Mouse (Mus musculus) limb, embryonic 14.5 days (tissue): ENCODE measurements at regions not wholly inside any gene's neighbourhood (a gene's known extent, or its start where the extent isn't known, plus 50 kb on each side); places are given as distances from the start of the nearest gene placed in this dataset.
"Not testable (repeated sequence)": the region's sequence is repeated elsewhere in the genome, so short reads cannot be mapped to it uniquely, and the experiment has no call there.

Source experiments
- ATAC-seq: fragments of 200-750 bp; cut with Nextera tagmentation; 2 replicates; pipeline ENCODE4 v1.8.0; 2017; ENCODE audit warnings: low read depth, moderate number of reproducible peaks, moderate TSS enrichment; ENCODE audit not compliant: low FRiP score
- DNase-seq: peaks from one replicate; pipeline ENCODE4 v3.0.0-alpha.2; 2015; ENCODE audit warnings: low spot score
- H3K27ac ChIP-seq: fragments of 300-500 bp; sonication (generic); replicated peaks from 2 replicates; pipeline ENCODE4 v1.5.1; 2014; ENCODE audit warnings: low read depth, mild to moderate bottlenecking, low read length, moderate library complexity, mixed read lengths
- H3K27me3 ChIP-seq: fragments of 300-500 bp; sonication (generic); 2 replicates; pipeline ENCODE4 v1.6.1; 2014; ENCODE audit warnings: low read length, mixed read lengths; ENCODE audit not compliant: control insufficient read depth, insufficient read depth
- H3K36me3 ChIP-seq: fragments of 300-500 bp; sonication (generic); 2 replicates; pipeline ENCODE4 v1.6.1; 2014; ENCODE audit warnings: mild to moderate bottlenecking, low read length, moderate library complexity, mixed read lengths; ENCODE audit not compliant: control insufficient read depth, insufficient read depth
- H3K4me1 ChIP-seq: fragments of 300-500 bp; sonication (generic); 2 replicates; pipeline ENCODE4 v1.6.1; 2014; ENCODE audit warnings: antibody characterized with exemption, low read length, mixed read lengths; ENCODE audit not compliant: control insufficient read depth, insufficient read depth
- H3K4me2 ChIP-seq: fragments of 300-500 bp; sonication (generic); replicated peaks from 2 replicates; pipeline ENCODE4 v1.6.1; 2014; ENCODE audit warnings: low read depth, mild to moderate bottlenecking, low read length, moderate library complexity; ENCODE audit not compliant: severe bottlenecking
- H3K4me3 ChIP-seq: fragments of 300-500 bp; sonication (generic); replicated peaks from 2 replicates; pipeline ENCODE4 v1.5.1; 2014; ENCODE audit warnings: low read length
- H3K9ac ChIP-seq: fragments of 300-500 bp; sonication (generic); 2 replicates; pipeline ENCODE4 v1.6.1; 2014; ENCODE audit warnings: mild to moderate bottlenecking, low read depth, low read length, moderate library complexity; ENCODE audit not compliant: severe bottlenecking
- H3K9me3 ChIP-seq: fragments of 300-500 bp; sonication (generic); 2 replicates; pipeline ENCODE4 v1.6.1; 2016; ENCODE audit warnings: low read length; ENCODE audit not compliant: control insufficient read depth
- POLR2A ChIP-seq: fragments of 200-500 bp; IDR thresholded peaks from 2 replicates; pipeline ENCODE4 v1.8.0; 2012; ENCODE audit warnings: inconsistent platforms, mild to moderate bottlenecking, moderate library complexity, borderline replicate concordance; ENCODE audit not compliant: insufficient read depth, insufficient read length; ENCODE audit errors: extremely low read depth
- WGBS: fragments of 180-500 bp; shearing (Covaris S2); extraction: QIAGEN DNeasy Blood & Tissue Kit; methylation state at CpG from one replicate; pipeline ENCODE4 v1.1.7; 2014; 5-methylcytosine and 5-hydroxymethylcytosine counted together

- no peak overlapping the region for H3K4me3 ChIP-seq
- no peaks in the 10 kb centered on the region for H3K4me1 ChIP-seq
- no peaks in the 10 kb centered on the region for H3K36me3 ChIP-seq
- no peak overlapping the region for H3K9ac ChIP-seq
- no peaks in the 10 kb centered on the region for H3K9me3 ChIP-seq
- no peak overlapping the region for H3K27ac ChIP-seq
- 74% methylated on average over 3 of the region's 3 CpGs for WGBS
- TF ChIP-seq POLR2A, result no peak
- ATAC-seq, result no peak
- peak; percentile 20 for DNase-seq
- H3K4me2 ChIP-seq, result no peak overlapping the region
- no peaks in the 10 kb centered on the region for H3K27me3 ChIP-seq
Observed at GRCm38 (mm10) chr8:39348956-39349355, 1325.9 kb upstream of the Adam24 start.

- Histone ChIP-seq H3K4me1 (no peaks in the 10 kb centered on the region), H3K27me3 (no peaks in the 10 kb centered on the region), H3K9me3 (no peaks in the 10 kb centered on the region), H3K4me2 (no peak overlapping the region), H3K9ac (no peak overlapping the region), H3K36me3 (no peaks in the 10 kb centered on the region), H3K27ac (no peak overlapping the region), H3K4me3 (no peak overlapping the region)
- no peak for DNase-seq
- WGBS, result 83% methylated on average over 3 of the region's 3 CpGs
- no peak for ATAC-seq
- TF ChIP-seq POLR2A, result no peak
Observed at GRCm38 (mm10) chr8:39355412-39355811, 1319.5 kb upstream of the Adam24 start.

GRCm38 (mm10) chr8:39357111-39357510 lies 1317.8 kb upstream of the Adam24 start:
- TF ChIP-seq POLR2A, result no peak
- Histone ChIP-seq H3K9ac (no peak overlapping the region), H3K4me2 (no peak overlapping the region), H3K9me3 (no peaks in the 10 kb centered on the region), H3K4me1 (no peaks in the 10 kb centered on the region), H3K27ac (no peak overlapping the region), H3K4me3 (no peak overlapping the region), H3K36me3 (no peaks in the 10 kb centered on the region), H3K27me3 (no peaks in the 10 kb centered on the region)
- ATAC-seq, result no peak
- DNase-seq, result no peak
- WGBS, result 88% methylated on average over 1 of the region's 1 CpGs

GRCm38 (mm10) chr8:39357865-39358264 lies 1317.0 kb upstream of the Adam24 start:
- WGBS, result 83% methylated on average over 3 of the region's 3 CpGs
- Histone ChIP-seq H3K27me3 (no peaks in the 10 kb centered on the region), H3K36me3 (no peaks in the 10 kb centered on the region), H3K27ac (no peak overlapping the region), H3K9ac (no peak overlapping the region), H3K4me2 (no peak overlapping the region), H3K4me3 (no peak overlapping the region), H3K9me3 (no peaks in the 10 kb centered on the region), H3K4me1 (no peaks in the 10 kb centered on the region)
- TF ChIP-seq POLR2A, result no peak
- ATAC-seq (no peak), DNase-seq (no peak)

GRCm38 (mm10) chr8:39366346-39366745 lies 1308.5 kb upstream of the Adam24 start:
- ATAC-seq, H3K36me3 ChIP-seq, H3K27me3 ChIP-seq, H3K4me3 ChIP-seq, H3K9ac ChIP-seq, H3K9me3 ChIP-seq, DNase-seq, H3K27ac ChIP-seq, H3K4me2 ChIP-seq, H3K4me1 ChIP-seq: not testable (repeated sequence)
- 54% methylated on average over 2 of the region's 2 CpGs for WGBS
